Mouse (Mus musculus) CH12.LX (cell line): Measurements from ENCODE around the gene 2900026A02Rik.

ENCODE experiments used
- BHLHE40 ChIP-seq: IDR thresholded peaks from 2 replicates; pipeline ENCODE4 v1.6.1; 2011; ENCODE audit warnings: mild to moderate bottlenecking, low read depth, low read length, improper control_type of control experiment
- CHD1 ChIP-seq: IDR thresholded peaks from 2 replicates; pipeline ENCODE4 v1.6.1; 2012; ENCODE audit warnings: low read depth, low read length, improper control_type of control experiment, inconsistent platforms
- CTCF ChIP-seq, 2 experiments: IDR thresholded peaks in 1 of 2; conservative IDR thresholded peaks in 1 of 2; 2 replicates each; pipeline ENCODE4 v1.5.1; 2011 to 2012; ENCODE audit warnings: low read depth in 2 of 2, low read length in 2 of 2, improper control_type of control experiment in 1 of 2, inconsistent platforms in 1 of 2, mild to moderate bottlenecking in 1 of 2, moderate library complexity in 1 of 2
- E2F4 ChIP-seq: IDR thresholded peaks from 2 replicates; pipeline ENCODE4 v1.6.1; 2011; ENCODE audit warnings: low read depth, low read length, improper control_type of control experiment; ENCODE audit not compliant: insufficient replicate concordance
- JUN ChIP-seq: IDR thresholded peaks from 2 replicates; pipeline ENCODE4 v1.6.1; 2011; ENCODE audit warnings: low read depth, mild to moderate bottlenecking, low read length, improper control_type of control experiment, moderate library complexity; ENCODE audit not compliant: insufficient read depth
- MYC ChIP-seq: IDR thresholded peaks from 2 replicates; pipeline ENCODE4 v1.6.1; 2011; ENCODE audit warnings: low read depth, mild to moderate bottlenecking, improper control_type of control experiment, low read length
- NRF1 ChIP-seq: IDR thresholded peaks from 2 replicates; pipeline ENCODE4 v1.6.1; 2014; ENCODE audit warnings: low read depth, mild to moderate bottlenecking, inconsistent platforms, low read length, improper control_type of control experiment, moderate library complexity
- POLR2A ChIP-seq: IDR thresholded peaks from 2 replicates; pipeline ENCODE4 v1.6.1; 2011; ENCODE audit warnings: low read depth, mild to moderate bottlenecking, improper control_type of control experiment, low read length
- POLR2AphosphoS2 ChIP-seq: IDR thresholded peaks from 2 replicates; pipeline ENCODE4 v1.6.1; 2011; ENCODE audit warnings: low read depth, low read length, improper control_type of control experiment
- RAD21 ChIP-seq: IDR thresholded peaks from 2 replicates; pipeline ENCODE4 v1.6.1; 2011; ENCODE audit warnings: low read depth, mild to moderate bottlenecking, low read length, improper control_type of control experiment, moderate library complexity
- UBTF ChIP-seq: IDR thresholded peaks from 2 replicates; pipeline ENCODE4 v1.6.1; 2012; ENCODE audit warnings: low read depth, mild to moderate bottlenecking, inconsistent platforms, low read length, improper control_type of control experiment, moderate library complexity
- ZKSCAN1 ChIP-seq: IDR thresholded peaks from 2 replicates; pipeline ENCODE4 v1.6.1; 2012; ENCODE audit warnings: low read depth, inconsistent platforms, low read length, improper control_type of control experiment, borderline replicate concordance

- TF ChIP-seq CTCF (conservative IDR thresholded peaks at IDR 0.05 in 1 of 2, IDR thresholded peaks at IDR 0.05 in 1 of 2; ENCODE audit: low read depth in 2 of 2, low read length in 2 of 2): peak; percentile 74 to 77
- TF ChIP-seq CHD1: no peak
- TF ChIP-seq MYC: no peak
- TF ChIP-seq UBTF: no peak
- TF ChIP-seq JUN: no peak
- peak; percentile 61 for TF ChIP-seq RAD21
- TF ChIP-seq BHLHE40: no peak
- TF ChIP-seq E2F4: no peak
- no peak for TF ChIP-seq POLR2A
- no peak for TF ChIP-seq NRF1
- no peak for TF ChIP-seq ZKSCAN1
- TF ChIP-seq POLR2AphosphoS2: no peak
These were observed 45.9 kb downstream of the 2900026A02Rik start for GRCm38 (mm10) chr5:113174916-113175692.
